Mouse (Mus musculus): ENCODE data around the gene Pgf.

- no peak for TF ChIP-seq CTCF (IDR thresholded peaks at IDR 0.05; ENCODE audit: low read depth, low read length)
- TF ChIP-seq POLR2A (IDR thresholded peaks at IDR 0.05; ENCODE audit: borderline replicate concordance, low read depth, low read length) = no peak
These were observed 32.0 kb downstream of the Pgf start for GRCm38 (mm10) chr12:85145630-85146029.
